Mouse (Mus musculus) embryonic facial prominence, embryonic 13.5 days (tissue): ENCODE measurements at regions not wholly inside any gene's neighbourhood (a gene's known extent, or its start where the extent isn't known, plus 50 kb on each side); places are given as distances from the start of the nearest gene placed in this dataset.

Experiments
- ATAC-seq: fragments of 200-750 bp; cut with Nextera tagmentation; 2 replicates; pipeline ENCODE4 v1.8.0; 2017; ENCODE audit warnings: low read depth; ENCODE audit not compliant: insufficient number of reproducible peaks, insufficient read depth, low FRiP score, low TSS enrichment
- H3K27ac ChIP-seq: fragments of 300-500 bp; sonication (generic); 2 replicates; pipeline ENCODE4 v1.5.1; 2015; ENCODE audit warnings: moderate library complexity, mild to moderate bottlenecking, inconsistent platforms
- H3K27me3 ChIP-seq: fragments of 300-500 bp; sonication (generic); 2 replicates; pipeline ENCODE4 v1.6.1; 2015; ENCODE audit warnings: mild to moderate bottlenecking, inconsistent platforms
- H3K36me3 ChIP-seq: fragments of 300-500 bp; sonication (generic); 2 replicates; pipeline ENCODE4 v1.6.1; 2015; ENCODE audit warnings: mild to moderate bottlenecking, inconsistent platforms
- H3K4me1 ChIP-seq: fragments of 300-500 bp; sonication (generic); 2 replicates; pipeline ENCODE4 v1.6.1; 2015; ENCODE audit warnings: inconsistent platforms
- H3K4me2 ChIP-seq: fragments of 300-500 bp; sonication (generic); 2 replicates; pipeline ENCODE4 v1.6.1; 2015; ENCODE audit warnings: moderate library complexity, mild to moderate bottlenecking, inconsistent platforms
- H3K4me3 ChIP-seq: fragments of 300-500 bp; sonication (generic); 2 replicates; pipeline ENCODE4 v1.5.1; 2015; ENCODE audit warnings: mild to moderate bottlenecking, inconsistent platforms
- H3K9ac ChIP-seq: fragments of 300-500 bp; sonication (generic); 2 replicates; pipeline ENCODE4 v1.6.1; 2015; ENCODE audit warnings: mild to moderate bottlenecking, inconsistent platforms
- H3K9me3 ChIP-seq: fragments of 300-500 bp; sonication (generic); 2 replicates; pipeline ENCODE4 v1.6.1; 2016; ENCODE audit warnings: inconsistent platforms
- WGBS: fragments of 180-500 bp; shearing (Covaris S2); methylation state at CpG from one replicate; pipeline ENCODE4 v1.1.7; 2015; ENCODE audit warnings: mixed read lengths; 5-methylcytosine and 5-hydroxymethylcytosine counted together
- microRNA counts: library from miRNA; unstranded; fragments of <30 nt; microRNA quantifications from one replicate; lab custom pipeline; 2016
- microRNA-seq: library from miRNA; unstranded; fragments of <30 nt; microRNA quantifications from one replicate; pipeline ENCODE4, GENCODE M21; 2016

DNA sequence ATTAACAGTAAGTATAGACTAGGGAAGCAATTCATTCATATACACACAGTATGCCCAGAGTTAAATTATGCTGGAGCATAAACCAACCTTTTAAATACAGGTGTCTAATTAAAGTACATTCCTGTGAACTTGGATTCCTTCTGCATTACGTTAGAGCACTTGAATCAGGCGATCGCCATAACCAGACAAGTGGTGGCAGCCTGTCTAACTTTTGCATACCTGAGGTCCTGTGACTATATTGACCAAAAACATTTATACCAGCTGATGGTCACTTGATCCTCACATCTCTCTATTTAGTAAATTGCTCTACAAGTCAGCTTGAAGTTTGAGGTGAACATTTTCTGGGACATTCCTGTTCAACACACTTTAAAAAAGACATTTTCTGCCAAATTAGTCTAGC, 330.5 kb downstream of the Tex13c3 start:
- no peaks in the 10 kb centered on the region for H3K9me3 ChIP-seq
- H3K4me3 ChIP-seq: no peak overlapping the region
- no peaks in the 10 kb centered on the region for H3K27me3 ChIP-seq
- H3K27ac ChIP-seq: no peak overlapping the region
- 77% methylated on average over 3 of the region's 3 CpGs for WGBS
- no peak overlapping the region for H3K4me2 ChIP-seq
- no peak overlapping the region for H3K9ac ChIP-seq
- no peak for ATAC-seq
- H3K36me3 ChIP-seq: no peaks in the 10 kb centered on the region
- no peaks in the 10 kb centered on the region for H3K4me1 ChIP-seq

DNA sequence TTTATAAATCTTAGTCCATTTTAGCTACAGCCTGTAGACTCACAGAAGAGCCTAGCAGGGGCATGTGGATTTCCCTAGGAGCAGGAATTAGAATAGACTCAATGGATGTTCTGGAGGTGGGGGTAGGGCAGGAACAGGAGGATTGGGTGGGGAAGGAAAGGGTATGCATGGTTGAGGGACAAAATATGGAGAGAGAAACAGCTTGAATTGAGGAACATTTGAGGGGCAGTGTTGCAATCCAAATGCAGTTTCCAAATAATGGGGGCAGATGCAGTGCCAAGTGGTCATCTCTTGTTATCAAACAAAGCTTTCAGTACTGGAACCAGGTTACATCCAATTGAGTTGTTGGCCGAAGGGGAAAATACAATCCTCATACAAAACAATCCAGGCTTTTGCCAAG, 332.4 kb downstream of the Tex13c3 start:
- Histone ChIP-seq H3K27ac (no peak overlapping the region), H3K4me2 (no peak overlapping the region), H3K4me3 (no peak overlapping the region), H3K27me3 (no peaks in the 10 kb centered on the region), H3K36me3 (no peaks in the 10 kb centered on the region), H3K9me3 (no peaks in the 10 kb centered on the region), H3K9ac (no peak overlapping the region), H3K4me1 (no peaks in the 10 kb centered on the region)
- ATAC-seq: no peak
- WGBS: 88% methylated on average over 1 of the region's 1 CpGs

DNA sequence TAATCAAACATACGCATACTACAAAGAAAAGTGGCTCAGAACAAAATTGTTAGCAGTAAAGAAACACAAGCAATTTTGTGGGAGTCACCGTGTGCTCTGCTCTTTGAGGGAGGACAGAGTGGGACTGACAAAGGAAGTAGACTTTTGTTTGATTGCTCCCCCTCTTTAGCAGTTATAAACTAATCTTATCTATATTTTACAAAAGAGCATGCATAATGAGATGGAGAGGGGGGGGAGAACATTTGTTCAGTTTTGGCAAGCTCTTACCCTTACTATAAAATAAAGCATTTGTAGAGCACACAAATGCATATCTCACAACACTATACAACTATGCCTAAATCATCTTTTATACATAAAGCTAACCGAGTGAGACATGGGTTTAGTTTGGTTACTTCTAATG, 332.9 kb downstream of the Tex13c3 start:
- Histone ChIP-seq H3K27me3 (no peaks in the 10 kb centered on the region), H3K27ac (no peak overlapping the region), H3K4me1 (no peaks in the 10 kb centered on the region), H3K4me2 (no peak overlapping the region), H3K9me3 (no peaks in the 10 kb centered on the region), H3K9ac (no peak overlapping the region), H3K36me3 (no peaks in the 10 kb centered on the region), H3K4me3 (no peak overlapping the region)
- 78% methylated on average over 3 of the region's 3 CpGs for WGBS
- no peak for ATAC-seq

DNA sequence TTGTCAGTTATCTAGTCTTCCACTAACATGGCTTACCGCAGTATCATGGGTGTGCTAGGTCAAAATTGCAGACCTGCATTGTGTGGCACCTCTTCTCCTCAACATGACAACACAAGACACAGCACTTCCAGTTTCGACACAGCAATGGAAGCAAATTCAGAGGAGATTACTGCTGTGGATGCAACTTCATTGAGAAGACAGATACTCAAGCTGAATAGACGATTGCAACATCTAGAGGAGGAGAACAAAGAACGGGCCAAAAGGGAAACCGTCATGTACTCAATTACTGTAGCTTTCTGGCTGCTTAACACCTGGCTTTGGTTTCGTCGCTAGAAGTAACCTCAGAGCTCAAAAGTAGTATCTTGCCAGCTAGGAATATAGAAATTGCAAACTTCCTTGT, 368.4 kb downstream of the Tex13c3 start:
- ATAC-seq: no peak
- Histone ChIP-seq H3K27ac (no peak overlapping the region), H3K4me1 (no peaks in the 10 kb centered on the region), H3K4me3 (no peak overlapping the region), H3K27me3 (no peaks in the 10 kb centered on the region), H3K4me2 (no peak overlapping the region), H3K9ac (no peak overlapping the region), H3K9me3 (no peaks in the 10 kb centered on the region), H3K36me3 (no peaks in the 10 kb centered on the region)
- WGBS: 82% methylated on average over 7 of the region's 7 CpGs

DNA sequence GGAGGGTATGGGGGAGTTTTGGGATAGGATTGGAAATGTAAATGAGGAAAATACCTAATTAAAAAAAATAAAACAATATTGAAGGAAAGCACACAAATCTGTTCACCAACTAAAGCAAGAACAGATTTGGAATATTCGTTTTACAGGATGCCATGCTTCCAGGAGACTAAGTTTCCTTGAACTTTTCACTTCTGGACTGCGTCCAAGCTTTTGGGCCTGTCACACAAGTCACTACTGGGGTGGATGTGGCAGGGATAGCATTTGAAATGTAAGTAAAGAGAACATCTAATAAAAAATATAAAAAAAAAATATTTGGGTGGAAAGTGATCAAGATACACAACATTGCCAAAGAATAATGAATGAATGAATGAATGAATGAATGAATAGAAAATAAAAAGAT, 378.2 kb downstream of the Tex13c3 start:
- no peaks in the 10 kb centered on the region for H3K9me3 ChIP-seq
- no peak overlapping the region for H3K9ac ChIP-seq
- H3K27ac ChIP-seq: no peak overlapping the region
- H3K36me3 ChIP-seq: no peaks in the 10 kb centered on the region
- 65% methylated on average over 2 of the region's 2 CpGs for WGBS
- no peaks in the 10 kb centered on the region for H3K4me1 ChIP-seq
- no peaks in the 10 kb centered on the region for H3K27me3 ChIP-seq
- no peak overlapping the region for H3K4me2 ChIP-seq
- no peak for ATAC-seq
- H3K4me3 ChIP-seq: no peak overlapping the region

DNA sequence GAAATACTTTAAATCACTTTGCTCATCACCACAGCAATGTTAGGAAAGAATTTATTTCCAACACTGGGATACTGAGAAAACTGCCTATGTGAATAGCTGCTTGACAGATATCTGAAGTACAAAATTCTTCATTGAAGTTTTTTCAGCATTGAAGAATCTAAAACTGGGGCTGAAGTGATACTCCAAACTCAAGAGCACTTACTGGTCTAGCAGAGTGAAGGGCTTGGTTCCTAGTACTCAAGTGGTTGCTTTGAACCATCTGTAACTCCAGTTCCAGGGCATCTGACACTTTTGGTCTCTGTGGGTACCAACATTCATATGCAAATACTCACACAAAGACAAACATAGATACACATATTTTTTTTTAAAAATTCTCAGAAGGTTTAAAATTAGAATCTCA, 385.2 kb downstream of the Tex13c3 start:
- no peak overlapping the region for H3K4me3 ChIP-seq
- no peak for ATAC-seq
- H3K27me3 ChIP-seq: no peaks in the 10 kb centered on the region
- H3K9ac ChIP-seq: no peak overlapping the region
- no peak overlapping the region for H3K4me2 ChIP-seq
- no peaks in the 10 kb centered on the region for H3K36me3 ChIP-seq
- H3K27ac ChIP-seq: no peak overlapping the region
- no peaks in the 10 kb centered on the region for H3K9me3 ChIP-seq
- no peaks in the 10 kb centered on the region for H3K4me1 ChIP-seq

DNA sequence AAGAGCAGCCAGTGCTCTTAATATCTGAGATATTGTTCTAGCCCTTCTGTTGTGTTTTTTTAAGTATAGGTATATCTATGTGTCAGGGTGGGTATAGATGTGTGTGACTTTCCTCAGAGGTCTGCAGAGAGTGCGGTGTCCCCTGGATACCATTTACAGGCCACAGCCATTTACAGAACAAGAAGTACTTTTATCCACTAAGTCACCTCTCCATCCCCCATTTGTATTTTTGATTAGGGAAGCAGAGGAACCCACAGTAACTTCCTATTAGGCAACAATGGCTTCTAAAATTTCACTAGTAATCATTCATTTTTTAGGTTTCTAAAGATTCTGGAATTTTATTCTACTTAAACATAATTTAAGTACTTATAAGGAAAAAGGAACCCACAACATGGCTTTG, 396.7 kb downstream of the Tex13c3 start:
- Histone ChIP-seq H3K27me3 (no peaks in the 10 kb centered on the region), H3K36me3 (no peaks in the 10 kb centered on the region), H3K4me1 (no peaks in the 10 kb centered on the region), H3K4me3 (no peak overlapping the region), H3K9ac (no peak overlapping the region), H3K27ac (no peak overlapping the region), H3K4me2 (no peak overlapping the region), H3K9me3 (no peaks in the 10 kb centered on the region)
- WGBS: 91% methylated on average over 1 of the region's 1 CpGs
- no peak for ATAC-seq

DNA sequence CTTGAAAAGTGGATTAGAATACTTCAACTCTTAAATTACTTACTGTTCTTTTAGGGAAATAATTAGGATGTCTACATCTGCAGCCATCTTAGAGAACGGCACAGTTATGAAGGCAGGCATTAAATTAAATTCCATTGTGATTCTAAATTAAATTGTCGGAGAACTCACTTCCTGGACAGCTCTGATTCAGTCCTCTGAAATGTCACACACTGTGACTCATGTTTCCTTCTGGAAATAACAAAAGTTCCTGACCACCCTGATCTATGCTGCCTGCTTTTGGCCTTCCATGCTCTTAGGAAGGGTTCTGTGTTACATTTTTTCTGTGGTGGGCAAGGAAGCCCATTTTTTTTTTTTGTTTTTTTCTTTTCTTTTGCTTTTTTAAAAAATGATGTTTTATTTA, 401.1 kb downstream of the Tex13c3 start:
- Histone ChIP-seq H3K4me3 (no peak overlapping the region), H3K4me1 (no peaks in the 10 kb centered on the region), H3K27ac (no peak overlapping the region), H3K9me3 (no peaks in the 10 kb centered on the region), H3K27me3 (no peaks in the 10 kb centered on the region), H3K9ac (no peak overlapping the region), H3K4me2 (no peak overlapping the region), H3K36me3 (no peaks in the 10 kb centered on the region)
- ATAC-seq: no peak
- WGBS: 53% methylated on average over 2 of the region's 2 CpGs

MicroRNAs in the stretch of these regions (microRNA counts, 519-probe panel; counts per million panel counts)
- microRNA mmu-miR-221 (lab: Ali Mortazavi, UCI) (236 counts per million, percentile 44 among the panel's probes with 10 or more counts), microRNA mmu-miR-222 (lab: Ali Mortazavi, UCI) (236 counts per million, percentile 44 among the panel's probes with 10 or more counts)

Small RNA genes in the stretch of these regions (microRNA-seq; reads per million reads assigned to microRNA genes)
- gene Mir221 (136 reads per million, percentile 58 among the genes with 10 or more reads in this experiment), gene Mir222 (85.2 reads per million, percentile 51 among the genes with 10 or more reads in this experiment)
